Mouse (Mus musculus) megakaryocyte progenitor cell, adult 5-6 weeks (primary cell): ENCODE data around the gene Llph. TPM values are rescaled to one million over a fixed set of nuclear protein-coding genes. Genes with fewer than 3 reads are reported as not detected.

ENCODE experiments used
- ATAC-seq: replicated peaks from 2 replicates; pipeline ENCODE4 v1.8.0; 2016; ENCODE audit warnings: mild to moderate bottlenecking, moderate TSS enrichment, inconsistent platforms; ENCODE audit not compliant: poor library complexity
- total RNA-seq, 2 experiments: library from RNA; stranded (forward) in 1 of 2; stranded (reverse) in 1 of 2; fragments of 157-497, 149-512 nt in 1 of 2; fragments of 200-1000 nt in 1 of 2; gene quantifications; 2 replicates each; pipeline versions ENCODE4 v1.2.3 to v1.2.4; 2015 to 2017

Llph gene
- total RNA-seq, 2 experiments from 2014 or later, result 74.3 to 89.6 TPM

- no peak for ATAC-seq
These were observed 7.9 kb upstream of the Llph start for GRCm38 (mm10) chr10:120218996-120219395.

- peak; percentile 97 for ATAC-seq
These were observed 7.1 kb upstream of the Llph start for GRCm38 (mm10) chr10:120219578-120220359.

GRCm38 (mm10) chr10:120220776-120221175, 6.1 kb upstream of the Llph start:
- ATAC-seq, result no peak

GRCm38 (mm10) chr10:120231718-120232117, 4.8 kb downstream of the Llph start:
- peak; percentile 59 for ATAC-seq

- peak; percentile 75 for ATAC-seq
These were observed 6.9 kb downstream of the Llph start for GRCm38 (mm10) chr10:120233655-120234367.

GRCm38 (mm10) chr10:120236855-120237254, 10.0 kb downstream of the Llph start:
- ATAC-seq, result no peak

- no peak for ATAC-seq
These were observed 11.4 kb downstream of the Llph start for GRCm38 (mm10) chr10:120238241-120238640.

GRCm38 (mm10) chr10:120239476-120239875, 12.6 kb downstream of the Llph start:
- no peak for ATAC-seq

- ATAC-seq, result no peak
These were observed 15.6 kb downstream of the Llph start for GRCm38 (mm10) chr10:120242421-120242820.

- no peak for ATAC-seq
These were observed 18.8 kb downstream of the Llph start for GRCm38 (mm10) chr10:120245681-120246080.

- peak; percentile 98 for ATAC-seq
These were observed 20.3 kb downstream of the Llph start for GRCm38 (mm10) chr10:120246994-120247750.

GRCm38 (mm10) chr10:120250911-120251683, 24.2 kb downstream of the Llph start:
- no peak for ATAC-seq

- ATAC-seq, result no peak
These were observed 24.9 kb downstream of the Llph start for GRCm38 (mm10) chr10:120251791-120252190.

- ATAC-seq, result peak; percentile 43; the same call in 1 of the 2 replicates
These were observed 25.9 kb downstream of the Llph start for GRCm38 (mm10) chr10:120252800-120253199.

GRCm38 (mm10) chr10:120257231-120257630, 30.4 kb downstream of the Llph start:
- ATAC-seq, result peak; percentile 86

GRCm38 (mm10) chr10:120267790-120268189, 40.9 kb downstream of the Llph start:
- no peak for ATAC-seq

- no peak for ATAC-seq
These were observed 43.1 kb downstream of the Llph start for GRCm38 (mm10) chr10:120269946-120270345.

GRCm38 (mm10) chr10:120270777-120271176, 43.9 kb downstream of the Llph start:
- ATAC-seq, result peak; percentile 94

GRCm38 (mm10) chr10:120271318-120271717, 44.4 kb downstream of the Llph start:
- ATAC-seq, result peak; percentile 30

GRCm38 (mm10) chr10:120271879-120272269, 45.0 kb downstream of the Llph start:
- ATAC-seq, result peak; percentile 23; the same call in 1 of the 2 replicates
